Mouse (Mus musculus) thymus, adult 2 months (tissue): ENCODE results near the gene Tnfsf11.

ENCODE experiments used
- CTCF ChIP-seq: fragments of 200-500 bp; IDR thresholded peaks from 2 replicates; pipeline ENCODE4 v1.5.1; 2012; ENCODE audit warnings: mild to moderate bottlenecking, control low read depth, low read length, moderate library complexity, borderline replicate concordance; ENCODE audit not compliant: control insufficient read depth, poor library complexity, insufficient read depth; ENCODE audit errors: extremely low read depth
- POLR2A ChIP-seq: fragments of 200-500 bp; IDR thresholded peaks from 2 replicates; pipeline ENCODE4 v1.6.1; 2012; ENCODE audit warnings: mild to moderate bottlenecking, low read length, control low read depth, moderate library complexity; ENCODE audit not compliant: control insufficient read depth, poor library complexity, insufficient read depth; ENCODE audit errors: extremely low read depth

DNA sequence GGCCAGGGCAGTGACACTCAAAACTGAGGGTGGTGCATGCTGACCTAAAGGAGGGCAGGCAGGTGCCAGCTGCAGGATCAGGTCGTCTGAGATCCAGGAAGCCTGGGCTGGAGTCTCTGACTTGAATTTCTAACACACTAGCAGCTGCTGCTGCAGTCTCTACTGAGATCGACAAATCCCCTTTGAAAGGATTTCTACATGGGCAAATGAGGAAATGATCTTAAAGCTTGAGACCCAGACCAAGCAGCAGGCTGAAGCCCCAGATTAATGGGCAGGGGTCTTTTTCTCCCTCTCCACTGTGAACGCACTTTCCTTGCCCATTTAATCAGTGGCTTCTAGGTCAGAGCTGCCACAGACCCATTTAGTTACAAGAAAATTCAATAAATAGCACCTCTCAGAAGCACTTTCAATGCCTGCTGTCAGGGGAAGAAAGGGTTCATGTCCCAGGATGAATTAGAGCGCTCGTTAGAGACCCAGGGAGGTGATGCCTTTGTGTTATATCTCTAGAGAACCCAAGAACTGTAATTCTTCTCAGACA is 21.8 kb downstream of the Tnfsf11 start:
- no peak for TF ChIP-seq POLR2A
- TF ChIP-seq CTCF = no peak
